Mouse (Mus musculus) lung, embryonic 15.5 days (tissue): ENCODE results near the gene Hoxb9. TPM values are rescaled to one million over a fixed set of nuclear protein-coding genes. Genes with fewer than 3 reads are reported as not detected.
A peak's percentile ranks its signal among the peaks of the same experiment; 100 is the strongest.

Experiments used
- ATAC-seq: fragments of 200-750 bp; cut with Nextera tagmentation; 2 replicates; pipeline ENCODE4 v1.8.0; 2017; ENCODE audit warnings: moderate number of reproducible peaks, borderline replicate concordance; ENCODE audit not compliant: low FRiP score, low TSS enrichment; ENCODE audit errors: extremely low read depth
- H3K27ac ChIP-seq: fragments of 300-500 bp; sonication (generic); 2 replicates; pipeline ENCODE4 v1.5.1; 2015; ENCODE audit warnings: moderate library complexity, mild to moderate bottlenecking, inconsistent platforms
- H3K27me3 ChIP-seq: fragments of 300-500 bp; sonication (generic); 2 replicates; pipeline ENCODE4 v1.6.1; 2015; ENCODE audit warnings: inconsistent platforms
- H3K36me3 ChIP-seq: fragments of 300-500 bp; sonication (generic); 2 replicates; pipeline ENCODE4 v1.6.1; 2015; ENCODE audit warnings: inconsistent platforms
- H3K4me1 ChIP-seq: fragments of 300-500 bp; sonication (generic); 2 replicates; pipeline ENCODE4 v1.6.1; 2015; ENCODE audit warnings: inconsistent platforms
- H3K4me2 ChIP-seq: fragments of 300-500 bp; sonication (generic); 2 replicates; pipeline ENCODE4 v1.6.1; 2015; ENCODE audit warnings: inconsistent platforms, mild to moderate bottlenecking, moderate library complexity
- H3K4me3 ChIP-seq: fragments of 300-500 bp; sonication (generic); 2 replicates; pipeline ENCODE4 v1.5.1; 2015; ENCODE audit warnings: mild to moderate bottlenecking, inconsistent platforms
- H3K9ac ChIP-seq: fragments of 300-500 bp; sonication (generic); 2 replicates; pipeline ENCODE4 v1.6.1; 2015; ENCODE audit warnings: inconsistent platforms
- H3K9me3 ChIP-seq: fragments of 300-500 bp; sonication (generic); 2 replicates; pipeline ENCODE4 v1.6.1; 2016; ENCODE audit warnings: inconsistent platforms
- whole genome bisulfite sequencing: fragments of 180-500 bp; shearing (Covaris S2); methylation state at CpG from one replicate; pipeline ENCODE4 v1.1.7; 2015; 5-methylcytosine and 5-hydroxymethylcytosine counted together
- polyA plus RNA-seq: library from polyadenylated mRNA; unstranded; fragments of >200 nt; fragmentation: Nextera tagmentation; extraction: Ambion mirVana; gene quantifications from 2 replicates; pipeline ENCODE4 v1.2.1, GENCODE M21; 2015

The Hoxb9 gene
- polyA plus RNA-seq, 1 experiment from 2014 or later: 0.27 TPM

GRCm38 (mm10) chr11:96257141-96257540 is 14.1 kb upstream of the Hoxb9 start:
- peaks cover 100% of the 10 kb centered on the region for H3K27me3 ChIP-seq
- 28% methylated on average over 2 of the region's 2 CpGs for WGBS
- no peak overlapping the region for H3K27ac ChIP-seq

GRCm38 (mm10) chr11:96259038-96259437 is 12.2 kb upstream of the Hoxb9 start:
- no peaks in the 10 kb centered on the region for H3K9me3 ChIP-seq
- no peaks in the 10 kb centered on the region for H3K36me3 ChIP-seq
- 6% methylated on average over 2 of the region's 2 CpGs for WGBS
- no peak overlapping the region for H3K4me2 ChIP-seq
- no peak overlapping the region for H3K9ac ChIP-seq
- H3K4me3 ChIP-seq: no peak overlapping the region
- no peak overlapping the region for H3K27ac ChIP-seq
- no peak for ATAC-seq
- peaks cover 15% of the 10 kb centered on the region for H3K4me1 ChIP-seq
- H3K27me3 ChIP-seq: peaks cover 100% of the 10 kb centered on the region

More at GRCm38 (mm10) chr11:96257141-96257540, 14.1 kb upstream of the Hoxb9 start:
- H3K4me1 ChIP-seq: peaks cover 15% of the 10 kb centered on the region
- H3K36me3 ChIP-seq: no peaks in the 10 kb centered on the region
- no peaks in the 10 kb centered on the region for H3K9me3 ChIP-seq
- H3K9ac ChIP-seq: no peak overlapping the region
- no peak overlapping the region for H3K4me2 ChIP-seq
- H3K4me3 ChIP-seq: no peak overlapping the region
- no peak for ATAC-seq

- Histone ChIP-seq H3K4me2 (no peak overlapping the region), H3K27ac (no peak overlapping the region), H3K9me3 (no peaks in the 10 kb centered on the region), H3K36me3 (no peaks in the 10 kb centered on the region), H3K4me1 (peaks cover 15% of the 10 kb centered on the region), H3K9ac (no peak overlapping the region), H3K4me3 (no peak overlapping the region), H3K27me3 (peaks cover 100% of the 10 kb centered on the region)
- WGBS: 7% methylated on average over 1 of the region's 1 CpGs
- no peak for ATAC-seq
Observed at GRCm38 (mm10) chr11:96259511-96259910, 11.7 kb upstream of the Hoxb9 start.

- Histone ChIP-seq H3K36me3 (no peaks in the 10 kb centered on the region), H3K9ac (no peak overlapping the region), H3K4me1 (peaks cover 15% of the 10 kb centered on the region), H3K9me3 (no peaks in the 10 kb centered on the region), H3K4me3 (no peak overlapping the region), H3K27me3 (peaks cover 100% of the 10 kb centered on the region), H3K4me2 (peak overlapping the region; percentile 18; the same call in 1 of the 2 replicates), H3K27ac (no peak overlapping the region)
- peak; percentile 37; the same call in 1 of the 2 replicates for ATAC-seq
- WGBS: 2% methylated on average over 23 of the region's 23 CpGs
Observed at GRCm38 (mm10) chr11:96260310-96260970, 10.8 kb upstream of the Hoxb9 start.

GRCm38 (mm10) chr11:96261323-96261890 is 9.8 kb upstream of the Hoxb9 start:
- peaks cover 100% of the 10 kb centered on the region for H3K27me3 ChIP-seq
- H3K9me3 ChIP-seq: no peaks in the 10 kb centered on the region
- no peaks in the 10 kb centered on the region for H3K36me3 ChIP-seq
- no peak overlapping the region for H3K27ac ChIP-seq
- peaks cover 15% of the 10 kb centered on the region for H3K4me1 ChIP-seq
- no peak overlapping the region for H3K4me2 ChIP-seq
- ATAC-seq: 0 out of 2 replicates have a peak, but pooled peaks have one; percentile 48
- WGBS: 2% methylated on average over 24 of the region's 24 CpGs
- no peak overlapping the region for H3K4me3 ChIP-seq
- no peak overlapping the region for H3K9ac ChIP-seq

- H3K4me2 ChIP-seq: no peak overlapping the region
- H3K9me3 ChIP-seq: no peaks in the 10 kb centered on the region
- WGBS: 8% methylated on average over 6 of the region's 6 CpGs
- no peak for ATAC-seq
- H3K4me3 ChIP-seq: no peak overlapping the region
- no peaks in the 10 kb centered on the region for H3K36me3 ChIP-seq
- H3K4me1 ChIP-seq: peaks cover 15% of the 10 kb centered on the region
- H3K27ac ChIP-seq: no peak overlapping the region
- peaks cover 100% of the 10 kb centered on the region for H3K27me3 ChIP-seq
- H3K9ac ChIP-seq: no peak overlapping the region
Observed at GRCm38 (mm10) chr11:96262262-96262830, 8.9 kb upstream of the Hoxb9 start.

- Histone ChIP-seq H3K9me3 (no peaks in the 10 kb centered on the region), H3K4me2 (no peak overlapping the region), H3K4me1 (peaks cover 15% of the 10 kb centered on the region), H3K27me3 (peaks cover 99% of the 10 kb centered on the region), H3K9ac (no peak overlapping the region), H3K36me3 (no peaks in the 10 kb centered on the region), H3K27ac (no peak overlapping the region), H3K4me3 (no peak overlapping the region)
- ATAC-seq: no peak
- WGBS: 5% methylated on average over 33 of the region's 33 CpGs
Observed at GRCm38 (mm10) chr11:96263636-96264389, 7.4 kb upstream of the Hoxb9 start.

- peaks cover 99% of the 10 kb centered on the region for H3K27me3 ChIP-seq
- no peaks in the 10 kb centered on the region for H3K36me3 ChIP-seq
- H3K9me3 ChIP-seq: no peaks in the 10 kb centered on the region
- H3K27ac ChIP-seq: no peak overlapping the region
- no peak overlapping the region for H3K9ac ChIP-seq
- no peak overlapping the region for H3K4me3 ChIP-seq
- WGBS: 16% methylated on average over 8 of the region's 8 CpGs
- no peak overlapping the region for H3K4me2 ChIP-seq
- peaks cover 16% of the 10 kb centered on the region for H3K4me1 ChIP-seq
- no peak for ATAC-seq
Observed at GRCm38 (mm10) chr11:96264390-96265020, 6.8 kb upstream of the Hoxb9 start.

- Histone ChIP-seq H3K27me3 (peaks cover 99% of the 10 kb centered on the region), H3K9me3 (no peaks in the 10 kb centered on the region), H3K36me3 (no peaks in the 10 kb centered on the region), H3K9ac (no peak overlapping the region), H3K4me2 (no peak overlapping the region), H3K4me1 (peaks cover 20% of the 10 kb centered on the region), H3K27ac (no peak overlapping the region), H3K4me3 (no peak overlapping the region)
- no peak for ATAC-seq
- WGBS: 5% methylated on average over 7 of the region's 7 CpGs
Observed at GRCm38 (mm10) chr11:96265954-96266353, 5.3 kb upstream of the Hoxb9 start.

- H3K9ac ChIP-seq: no peak overlapping the region
- no peak overlapping the region for H3K4me3 ChIP-seq
- H3K27ac ChIP-seq: no peak overlapping the region
- no peak for ATAC-seq
- H3K4me1 ChIP-seq: peaks cover 27% of the 10 kb centered on the region
- H3K27me3 ChIP-seq: peaks cover 99% of the 10 kb centered on the region
- H3K9me3 ChIP-seq: no peaks in the 10 kb centered on the region
- H3K4me2 ChIP-seq: no peak overlapping the region
- 21% methylated on average over 7 of the region's 7 CpGs for WGBS
- no peaks in the 10 kb centered on the region for H3K36me3 ChIP-seq
Observed at GRCm38 (mm10) chr11:96267021-96267920, 4.0 kb upstream of the Hoxb9 start.
